Mouse (Mus musculus): ENCODE measurements around the gene Pdf. TPM values are rescaled to one million over a fixed set of nuclear protein-coding genes. Genes with fewer than 3 reads are reported as not detected.
"Not testable (repeated sequence)": the region's sequence is repeated elsewhere in the genome, so short reads cannot be mapped to it uniquely, and the experiment has no call there.

Pdf gene
- total RNA-seq, 1 experiment from 2014 or later: 18.9 TPM

DNA sequence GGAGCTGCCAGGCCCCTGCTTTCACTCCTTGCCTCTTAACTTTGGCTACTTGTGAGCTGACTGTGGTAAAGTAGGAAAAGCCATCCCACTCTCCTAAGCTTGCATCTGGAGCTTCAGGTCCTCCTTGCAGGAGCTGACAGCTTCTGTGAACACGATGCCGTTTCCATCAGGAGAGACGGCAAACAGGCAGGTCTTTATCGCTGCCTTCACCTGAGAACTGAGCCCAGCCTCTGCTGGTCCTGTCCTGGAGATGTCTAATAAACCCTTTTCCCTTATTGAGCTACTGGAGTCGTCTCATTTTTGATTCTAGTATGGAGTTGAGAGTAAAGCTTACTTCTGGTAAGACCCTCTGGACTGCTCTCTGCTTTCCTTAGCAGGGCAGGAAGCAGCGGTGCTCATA is 2.9 kb downstream of the Pdf start:
- ATAC-seq (ENCODE audit: extremely low read depth, insufficient number of reproducible peaks, low FRiP score, poor library complexity, severe bottlenecking): no peak

GRCm38 (mm10) chr8:107040632-107041031 is 7.8 kb downstream of the Pdf start:
- ATAC-seq (ENCODE audit: extremely low read depth, insufficient number of reproducible peaks, low FRiP score, poor library complexity, severe bottlenecking): no peak

- ATAC-seq (ENCODE audit: extremely low read depth, insufficient number of reproducible peaks, low FRiP score, poor library complexity, severe bottlenecking): no peak
These were observed 11.8 kb downstream of the Pdf start for GRCm38 (mm10) chr8:107036626-107037025.

- no peak for ATAC-seq (ENCODE audit: extremely low read depth, insufficient number of reproducible peaks, low FRiP score, poor library complexity, severe bottlenecking)
These were observed 12.8 kb downstream of the Pdf start for GRCm38 (mm10) chr8:107035641-107036040.

GRCm38 (mm10) chr8:107033609-107034008 is 14.8 kb downstream of the Pdf start:
- not testable (repeated sequence) for ATAC-seq (ENCODE audit: extremely low read depth, insufficient number of reproducible peaks, low FRiP score, poor library complexity, severe bottlenecking)

- no peak for ATAC-seq (ENCODE audit: extremely low read depth, insufficient number of reproducible peaks, low FRiP score, poor library complexity, severe bottlenecking)
These were observed 16.8 kb downstream of the Pdf start for GRCm38 (mm10) chr8:107031577-107032090.

GRCm38 (mm10) chr8:107030650-107031576 is 17.5 kb downstream of the Pdf start, which contains the start of gene Vps4a:
Vps4a (plus strand) TSS chr8:107031222.
- peak; percentile 89 for ATAC-seq (ENCODE audit: extremely low read depth, insufficient number of reproducible peaks, low FRiP score, poor library complexity, severe bottlenecking)

- peak; percentile 28; the same call in 1 of the 2 replicates for ATAC-seq (ENCODE audit: extremely low read depth, insufficient number of reproducible peaks, low FRiP score, poor library complexity, severe bottlenecking)
These were observed 18.4 kb downstream of the Pdf start for GRCm38 (mm10) chr8:107030058-107030457.

- no peak for ATAC-seq (ENCODE audit: extremely low read depth, insufficient number of reproducible peaks, low FRiP score, poor library complexity, severe bottlenecking)
These were observed 19.1 kb downstream of the Pdf start for GRCm38 (mm10) chr8:107029310-107029709.

DNA sequence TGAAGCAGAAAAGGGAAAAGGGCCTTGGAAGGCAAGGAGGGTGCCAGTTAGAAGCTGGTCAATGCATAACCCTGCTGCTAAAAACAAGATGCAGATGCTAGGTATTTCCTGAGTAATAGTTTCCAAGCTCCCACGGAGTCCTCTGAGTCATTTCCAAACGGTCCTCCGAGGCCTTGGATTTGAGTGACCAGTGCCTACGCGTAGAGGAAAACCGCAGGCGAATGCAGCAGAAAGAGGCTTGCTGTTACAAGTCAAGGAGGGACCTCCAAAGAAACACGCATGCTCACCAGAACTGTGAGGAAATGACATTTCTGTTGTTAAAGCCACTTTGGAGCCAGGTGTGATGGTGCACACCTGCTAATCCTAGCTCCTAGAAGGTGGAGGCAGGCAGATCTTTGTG is 24.9 kb downstream of the Pdf start:
- no peak for ATAC-seq (ENCODE audit: extremely low read depth, insufficient number of reproducible peaks, low FRiP score, poor library complexity, severe bottlenecking)

GRCm38 (mm10) chr8:107014915-107015314 is 33.5 kb downstream of the Pdf start:
- ATAC-seq (ENCODE audit: extremely low read depth, insufficient number of reproducible peaks, low FRiP score, poor library complexity, severe bottlenecking): no peak

- no peak for ATAC-seq (ENCODE audit: extremely low read depth, insufficient number of reproducible peaks, low FRiP score, poor library complexity, severe bottlenecking)
These were observed 35.7 kb downstream of the Pdf start for GRCm38 (mm10) chr8:107012666-107013065.

DNA sequence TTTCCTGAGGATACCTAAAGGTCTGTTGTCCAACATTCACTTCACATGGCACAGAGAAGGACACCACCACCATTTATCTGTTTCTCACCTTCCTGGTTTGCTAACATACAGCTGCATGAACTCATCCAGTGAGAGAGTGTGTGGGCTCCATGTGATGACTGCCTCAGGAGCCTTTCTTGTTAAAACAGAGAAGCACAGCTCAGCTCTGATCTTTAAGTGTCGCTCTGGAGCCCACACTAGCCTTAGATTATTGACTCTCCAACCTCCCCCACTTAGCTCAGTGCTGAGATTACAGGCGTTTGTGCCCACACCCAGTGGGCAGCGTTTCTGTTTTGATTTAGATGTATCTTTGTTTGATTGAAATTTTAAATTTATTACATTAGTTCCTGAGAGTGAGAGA is 40.6 kb downstream of the Pdf start:
- no peak for ATAC-seq (ENCODE audit: extremely low read depth, insufficient number of reproducible peaks, low FRiP score, poor library complexity, severe bottlenecking)

- ATAC-seq (ENCODE audit: extremely low read depth, insufficient number of reproducible peaks, low FRiP score, poor library complexity, severe bottlenecking): peak; percentile 96
These were observed 45.9 kb downstream of the Pdf start for GRCm38 (mm10) chr8:107002532-107002931.

DNA sequence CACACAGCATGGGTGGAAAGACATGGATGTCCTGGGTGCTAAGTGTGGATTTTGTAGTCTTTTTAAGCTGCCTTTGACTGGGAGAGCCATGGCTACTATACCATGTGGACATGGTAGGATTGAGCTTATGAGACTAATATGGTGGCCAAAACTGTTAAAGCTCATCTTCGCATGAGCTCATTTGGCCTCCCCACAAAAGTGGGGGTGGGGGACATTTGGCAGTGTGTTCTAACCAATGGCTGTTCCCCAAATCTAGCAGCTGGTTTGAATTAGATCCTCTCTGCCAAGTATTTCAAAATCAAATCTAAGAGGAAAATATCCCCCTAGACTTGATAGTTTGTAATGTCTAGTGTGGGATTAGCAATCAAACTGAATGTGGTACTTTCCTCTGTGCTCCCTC is 49.3 kb downstream of the Pdf start:
- no peak for ATAC-seq (ENCODE audit: extremely low read depth, insufficient number of reproducible peaks, low FRiP score, poor library complexity, severe bottlenecking)

DNA sequence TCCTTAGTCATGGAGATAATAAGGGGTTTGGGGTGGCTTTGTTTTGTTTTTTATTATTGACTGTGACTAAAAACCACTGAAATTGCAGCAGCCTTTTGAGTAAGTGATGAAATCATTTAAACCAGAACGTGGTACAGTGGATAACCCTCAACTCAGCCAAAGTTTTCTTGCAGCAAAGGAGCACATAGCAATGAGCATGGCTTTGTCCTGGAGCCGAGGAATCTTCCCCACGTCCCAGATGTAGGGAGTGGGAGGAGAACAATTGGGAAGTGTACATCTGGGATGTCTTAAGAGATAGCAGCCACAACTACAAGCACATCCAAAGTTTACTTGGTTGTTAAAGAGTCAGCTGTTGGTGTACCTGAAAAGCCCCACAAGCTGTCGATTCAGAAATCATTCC is 51.0 kb downstream of the Pdf start:
- ATAC-seq (ENCODE audit: extremely low read depth, insufficient number of reproducible peaks, low FRiP score, poor library complexity, severe bottlenecking): no peak

DNA sequence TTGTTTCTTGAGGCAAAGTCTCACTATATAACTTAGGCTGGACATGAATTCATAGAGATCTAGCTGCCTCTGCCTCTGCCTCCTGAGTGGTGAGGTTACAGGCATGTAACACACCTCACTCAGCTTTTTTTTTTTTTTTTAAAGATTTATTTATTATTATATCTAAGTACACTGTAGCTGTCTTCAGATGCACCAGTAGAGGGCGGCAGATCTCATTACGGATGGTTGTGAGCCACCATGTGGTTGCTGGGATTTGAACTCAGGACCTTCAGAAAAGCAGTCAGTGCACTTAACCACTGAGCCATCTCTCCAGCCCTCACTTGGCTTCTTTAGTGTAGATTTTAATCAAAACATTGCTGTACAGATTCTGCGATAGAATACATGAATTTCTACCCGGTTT is 52.1 kb downstream of the Pdf start:
- ATAC-seq (ENCODE audit: extremely low read depth, insufficient number of reproducible peaks, low FRiP score, poor library complexity, severe bottlenecking): not testable (repeated sequence)
